Mouse (Mus musculus): ENCODE measurements around the gene Sorbs2. TPM values are rescaled to one million over a fixed set of nuclear protein-coding genes. Genes with fewer than 3 reads are reported as not detected.
"Not testable (repeated sequence)": the region's sequence is repeated elsewhere in the genome, so short reads cannot be mapped to it uniquely, and the experiment has no call there.

The Sorbs2 gene
- polyA plus RNA-seq, 1 experiment from 2014 or later = 65.1 TPM

DNA sequence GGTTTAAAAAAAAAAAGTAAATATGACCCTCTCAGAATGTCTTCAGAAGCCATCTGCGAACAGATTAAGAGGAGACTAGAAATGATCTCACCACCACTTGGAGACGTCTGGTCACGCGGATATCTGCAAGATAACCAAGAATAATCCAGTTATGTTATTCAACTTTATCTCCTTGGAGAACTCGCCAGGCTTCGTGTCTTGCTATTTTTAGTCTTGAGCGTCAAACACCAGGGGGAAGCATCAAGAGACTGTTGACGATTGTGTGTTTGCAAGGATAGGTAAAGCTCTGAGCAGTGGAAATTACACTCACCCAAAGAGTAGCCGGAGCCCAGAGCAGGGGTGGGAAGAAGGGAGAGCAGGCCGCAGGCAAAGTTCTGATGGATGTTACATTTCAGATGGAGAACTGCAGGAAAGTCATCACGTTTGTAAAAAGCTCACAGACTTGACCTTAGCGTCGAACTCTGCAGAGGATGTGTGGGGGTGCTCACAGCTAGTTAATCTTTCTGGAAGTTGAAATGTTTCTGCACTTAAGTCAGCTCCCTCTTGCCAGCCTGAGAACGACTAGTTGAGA lies 337.4 kb downstream of the Sorbs2 start:
- ATAC-seq (replicated peaks) = no peak; the same call in 1 of the 2 replicates
- no peaks in the 10 kb centered on the region for H3K9me3 ChIP-seq
- H3K36me3 ChIP-seq (replicated peaks) = no peaks in the 10 kb centered on the region
- no peak overlapping the region for H3K9ac ChIP-seq
- no peak overlapping the region for H3K4me3 ChIP-seq
- 56% methylated on average over 14 of the region's 14 CpGs for WGBS
- no peaks in the 10 kb centered on the region for H3K27me3 ChIP-seq (replicated peaks)
- H3K4me2 ChIP-seq = no peak overlapping the region
- H3K27ac ChIP-seq = no peak overlapping the region
- peaks cover 6% of the 10 kb centered on the region; the same call in 1 of the 2 replicates for H3K4me1 ChIP-seq

DNA sequence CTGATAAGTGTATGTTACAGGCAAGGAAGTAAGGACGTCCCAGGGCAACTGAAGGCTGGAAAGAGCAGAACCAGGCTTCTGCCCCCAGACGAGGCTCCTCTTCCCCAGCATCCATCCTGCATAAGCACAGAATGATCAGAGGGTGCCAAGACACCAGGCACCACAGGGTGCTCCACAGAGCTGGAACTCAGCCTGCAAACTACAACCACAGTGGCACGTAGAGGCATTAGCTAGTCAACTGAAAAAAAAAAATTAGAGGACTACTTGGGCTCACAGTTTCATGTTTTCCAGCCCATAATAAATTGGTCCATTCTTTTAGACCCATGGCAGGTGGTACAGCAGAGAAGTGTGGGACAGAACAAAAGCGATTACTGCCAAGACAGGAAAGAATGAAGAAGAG lies 338.3 kb downstream of the Sorbs2 start:
- 0 out of 2 replicates have a peak, but pooled peaks have one; percentile 22 for ATAC-seq (replicated peaks)
- no peak overlapping the region for H3K27ac ChIP-seq
- no peak overlapping the region for H3K4me2 ChIP-seq
- H3K4me3 ChIP-seq = no peak overlapping the region
- 64% methylated on average over 4 of the region's 4 CpGs for WGBS
- no peaks in the 10 kb centered on the region for H3K27me3 ChIP-seq (replicated peaks)
- H3K9ac ChIP-seq = no peak overlapping the region
- H3K36me3 ChIP-seq (replicated peaks) = no peaks in the 10 kb centered on the region
- H3K4me1 ChIP-seq = peaks cover 6% of the 10 kb centered on the region; the same call in 1 of the 2 replicates
- no peaks in the 10 kb centered on the region for H3K9me3 ChIP-seq

DNA sequence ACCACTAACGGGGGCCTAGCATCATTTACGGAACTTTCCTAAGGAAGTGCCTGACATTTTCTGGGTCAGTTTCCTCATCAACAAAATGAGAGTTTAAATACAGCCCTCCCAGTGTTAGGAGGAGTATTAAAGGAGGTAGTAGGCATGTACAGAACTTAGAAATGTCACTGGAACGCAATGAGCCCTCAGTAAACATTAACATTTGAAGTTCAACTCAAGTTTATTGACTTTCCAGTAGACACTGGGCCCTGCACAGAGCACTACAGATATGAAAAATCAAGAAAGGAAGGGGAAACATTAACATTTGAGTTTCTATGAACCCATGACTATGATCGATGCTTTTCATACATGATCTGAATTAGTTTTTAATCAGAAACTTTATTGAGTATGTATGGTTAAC lies 347.5 kb downstream of the Sorbs2 start:
- no peak for ATAC-seq (replicated peaks)
- WGBS = 92% methylated on average over 4 of the region's 4 CpGs
- Histone ChIP-seq H3K27ac (no peak overlapping the region), H3K9me3 (no peaks in the 10 kb centered on the region), H3K4me1 (peaks cover 3% of the 10 kb centered on the region; the same call in 1 of the 2 replicates), H3K36me3 (replicated peaks) (no peaks in the 10 kb centered on the region), H3K4me2 (no peak overlapping the region), H3K9ac (no peak overlapping the region), H3K4me3 (no peak overlapping the region), H3K27me3 (replicated peaks) (no peaks in the 10 kb centered on the region)

DNA sequence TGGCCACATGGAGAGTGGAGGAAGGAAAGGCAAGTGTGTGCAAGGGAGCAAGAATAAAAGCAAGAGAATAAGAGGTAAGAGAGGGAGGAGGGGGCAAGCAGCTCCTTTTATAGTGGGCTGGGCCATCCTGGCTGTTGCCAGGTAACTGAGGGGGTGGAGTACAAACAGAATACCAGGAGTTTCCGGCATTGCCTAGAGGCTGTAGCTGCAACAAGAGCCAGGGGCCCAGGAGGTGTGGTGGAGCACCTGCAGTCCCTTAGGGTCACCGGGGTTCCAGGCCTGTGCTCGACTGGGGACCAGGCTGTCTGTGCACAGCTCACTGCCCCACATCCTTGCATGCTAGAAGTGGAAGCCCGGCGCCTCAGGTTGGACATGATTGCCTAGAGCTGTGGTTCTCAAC lies 350.1 kb downstream of the Sorbs2 start:
- Histone ChIP-seq H3K27ac (no peak overlapping the region), H3K27me3 (replicated peaks) (no peaks in the 10 kb centered on the region), H3K36me3 (replicated peaks) (no peaks in the 10 kb centered on the region), H3K9ac (no peak overlapping the region), H3K4me2 (no peak overlapping the region), H3K4me1 (peaks cover 3% of the 10 kb centered on the region; the same call in 1 of the 2 replicates), H3K4me3 (no peak overlapping the region), H3K9me3 (no peaks in the 10 kb centered on the region)
- 49% methylated on average over 5 of the region's 5 CpGs for WGBS
- ATAC-seq (replicated peaks) = no peak

DNA sequence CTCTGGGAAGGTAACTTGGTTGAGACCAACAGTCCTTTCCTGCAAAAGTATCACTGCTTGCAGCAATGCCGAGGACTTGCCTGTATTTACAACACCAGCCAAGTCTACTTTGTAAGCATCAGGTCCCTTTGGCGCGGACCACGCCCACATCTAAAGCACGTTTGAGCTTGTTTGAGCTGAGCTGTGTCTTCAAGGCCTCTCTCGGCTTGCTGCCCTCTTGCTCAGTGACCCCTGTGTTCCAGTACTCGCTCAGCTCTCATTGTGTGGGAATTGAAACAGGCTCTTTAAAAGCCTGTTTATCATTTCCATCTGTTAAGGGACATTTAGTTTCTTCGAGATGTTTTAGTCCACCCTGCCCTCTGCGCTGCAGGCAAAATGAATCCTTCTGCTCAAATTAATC lies 350.8 kb downstream of the Sorbs2 start:
- no peak overlapping the region for H3K27ac ChIP-seq
- no peaks in the 10 kb centered on the region for H3K36me3 ChIP-seq (replicated peaks)
- H3K9ac ChIP-seq = no peak overlapping the region
- H3K9me3 ChIP-seq = no peaks in the 10 kb centered on the region
- no peak overlapping the region for H3K4me2 ChIP-seq
- ATAC-seq (replicated peaks) = no peak
- H3K4me1 ChIP-seq = peaks cover 3% of the 10 kb centered on the region; the same call in 1 of the 2 replicates
- 41% methylated on average over 9 of the region's 9 CpGs for WGBS
- H3K4me3 ChIP-seq = no peak overlapping the region
- no peaks in the 10 kb centered on the region for H3K27me3 ChIP-seq (replicated peaks)

DNA sequence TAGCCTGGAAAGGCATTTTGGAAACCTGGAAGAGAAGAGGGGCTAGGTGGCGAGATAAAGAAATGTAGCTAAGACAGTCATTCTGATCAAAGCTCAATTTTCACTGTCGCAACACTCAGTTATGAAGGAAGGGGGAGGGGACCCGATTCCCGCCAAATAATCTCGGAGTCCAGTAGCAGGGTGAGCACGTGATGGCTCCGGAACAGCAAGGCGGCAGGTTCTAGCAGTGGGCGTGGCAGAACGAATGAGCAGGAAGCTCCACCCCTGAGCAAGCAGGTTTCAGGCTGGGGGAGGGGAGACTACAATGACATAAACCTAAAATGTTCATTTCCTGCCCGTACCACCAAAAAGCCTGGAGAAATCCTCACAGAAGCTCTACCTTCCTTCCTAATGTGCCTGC lies 364.0 kb downstream of the Sorbs2 start:
- not testable (repeated sequence) for H3K9ac ChIP-seq; H3K4me2 ChIP-seq; H3K27me3 ChIP-seq (replicated peaks); H3K4me3 ChIP-seq; H3K36me3 ChIP-seq (replicated peaks); H3K27ac ChIP-seq; ATAC-seq (replicated peaks); H3K9me3 ChIP-seq
- 88% methylated on average over 11 of the region's 11 CpGs for WGBS
- peaks cover 11% of the 10 kb centered on the region for H3K4me1 ChIP-seq

DNA sequence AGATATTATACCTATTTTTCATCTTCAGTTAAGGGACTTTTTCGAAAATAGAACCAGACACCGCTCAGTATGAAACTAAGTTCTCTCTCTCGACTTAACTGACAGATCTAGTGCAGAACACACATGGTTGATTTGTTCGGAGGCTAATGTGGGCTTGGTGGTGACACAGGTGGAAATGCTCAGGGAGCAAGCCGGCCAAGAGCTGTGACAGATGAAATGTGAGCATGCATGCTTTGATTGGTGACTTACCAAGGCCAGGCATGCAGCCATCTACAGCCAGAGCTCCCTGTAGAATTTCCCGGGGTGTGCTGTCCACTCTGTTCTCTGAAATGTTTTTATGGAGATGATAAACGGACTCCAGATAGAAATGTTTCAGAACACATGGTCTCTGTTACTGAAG lies 364.5 kb downstream of the Sorbs2 start:
- Histone ChIP-seq H3K27ac (no peak overlapping the region), H3K4me3 (no peak overlapping the region), H3K36me3 (replicated peaks) (no peaks in the 10 kb centered on the region), H3K4me1 (peaks cover 11% of the 10 kb centered on the region), H3K9me3 (no peaks in the 10 kb centered on the region), H3K9ac (no peak overlapping the region), H3K27me3 (replicated peaks) (no peaks in the 10 kb centered on the region), H3K4me2 (no peak overlapping the region)
- no peak for ATAC-seq (replicated peaks)
- WGBS = 88% methylated on average over 7 of the region's 7 CpGs

DNA sequence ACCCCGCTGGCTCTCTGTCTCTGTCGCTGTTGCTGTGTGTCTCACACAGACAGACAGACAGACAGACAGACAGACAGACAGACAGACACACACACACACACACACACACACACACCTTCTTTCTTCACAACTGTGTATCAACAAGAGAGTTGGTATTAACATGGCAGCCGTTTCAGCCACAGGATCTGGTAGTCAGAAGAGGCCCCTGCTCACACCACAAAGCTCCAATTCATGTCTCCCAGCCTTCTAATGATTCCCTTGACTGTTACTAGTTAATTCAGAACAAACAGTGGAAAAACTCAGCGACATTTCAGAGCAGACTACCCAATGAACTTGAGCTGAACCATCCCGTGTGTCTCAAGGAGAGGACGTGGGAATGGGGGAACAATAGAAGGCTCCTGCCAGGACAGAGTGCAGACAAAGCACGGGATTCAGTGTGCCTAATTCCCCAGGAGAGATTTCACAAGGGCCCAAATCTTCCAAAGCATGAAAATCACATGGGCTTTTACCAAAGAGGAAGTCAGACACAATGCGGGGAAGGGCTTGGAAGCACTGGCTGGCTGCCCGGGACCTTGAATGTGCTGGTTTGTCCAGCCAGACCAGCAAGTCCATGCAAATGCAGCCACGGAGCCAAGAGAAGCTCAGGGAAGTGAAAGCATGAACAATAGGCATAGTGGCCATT lies 367.5 kb downstream of the Sorbs2 start:
- peak; percentile 88 for ATAC-seq (replicated peaks)
- H3K9ac ChIP-seq = no peak overlapping the region
- H3K36me3 ChIP-seq (replicated peaks) = no peaks in the 10 kb centered on the region
- H3K4me2 ChIP-seq = peak overlapping the region; percentile 19; the same call in 1 of the 2 replicates
- H3K27ac ChIP-seq = peak overlapping the region; percentile 74
- no peaks in the 10 kb centered on the region for H3K9me3 ChIP-seq
- no peaks in the 10 kb centered on the region for H3K27me3 ChIP-seq (replicated peaks)
- H3K4me3 ChIP-seq = no peak overlapping the region
- WGBS = 11% methylated on average over 10 of the region's 10 CpGs
- peaks cover 11% of the 10 kb centered on the region for H3K4me1 ChIP-seq

DNA sequence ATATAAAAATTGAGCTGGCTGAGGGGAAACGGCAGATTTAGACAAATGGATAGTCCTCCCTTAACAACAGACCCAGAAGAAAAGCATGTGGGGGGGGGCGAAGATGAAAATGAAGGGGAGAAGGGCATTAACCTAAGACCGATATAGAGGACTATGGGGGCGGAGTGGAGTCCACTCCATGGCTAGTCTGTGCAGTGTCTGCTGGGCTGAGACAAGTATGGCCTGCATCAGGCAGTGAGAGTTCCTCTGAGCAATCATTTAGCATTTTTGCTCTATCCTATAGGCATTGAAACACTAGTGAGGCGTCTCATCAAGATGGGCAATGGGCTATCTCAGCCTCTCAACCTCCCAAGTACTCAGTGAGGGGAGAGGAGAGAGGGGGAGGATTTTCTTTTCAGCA lies 368.8 kb downstream of the Sorbs2 start:
- no peak overlapping the region for H3K9ac ChIP-seq
- 46% methylated on average over 5 of the region's 5 CpGs for WGBS
- peak; percentile 24; the same call in 1 of the 2 replicates for ATAC-seq (replicated peaks)
- H3K9me3 ChIP-seq = no peaks in the 10 kb centered on the region
- no peaks in the 10 kb centered on the region for H3K27me3 ChIP-seq (replicated peaks)
- no peak overlapping the region for H3K4me2 ChIP-seq
- H3K27ac ChIP-seq = no peak overlapping the region
- peaks cover 11% of the 10 kb centered on the region for H3K4me1 ChIP-seq
- H3K4me3 ChIP-seq = no peak overlapping the region
- no peaks in the 10 kb centered on the region for H3K36me3 ChIP-seq (replicated peaks)

Other genes starting within 250 kb of the Sorbs2 start
- not detected in 2 replicates for gene F11, start 245.8 kb upstream of the Sorbs2 start, polyA plus RNA-seq (2015; fragmentation: Nextera tagmentation; extraction: Ambion mirVana)
- 0.03 TPM in 1 of 2 replicates, not detected in the other for gene Klkb1, start 212.9 kb upstream of the Sorbs2 start, polyA plus RNA-seq (2015; fragmentation: Nextera tagmentation; extraction: Ambion mirVana)
- not detected in 2 replicates for gene Gm45753, start 199.3 kb upstream of the Sorbs2 start, polyA plus RNA-seq (2015; fragmentation: Nextera tagmentation; extraction: Ambion mirVana)
- gene Cyp4v3, start 174.6 kb upstream of the Sorbs2 start, polyA plus RNA-seq (2015; fragmentation: Nextera tagmentation; extraction: Ambion mirVana) = 1.3 and 1.8 TPM in 2 replicates
- 9.9 and 11.4 TPM in 2 replicates for gene Fam149a, start 125.5 kb upstream of the Sorbs2 start, polyA plus RNA-seq (2015; fragmentation: Nextera tagmentation; extraction: Ambion mirVana)
- gene Tlr3, start 96.7 kb upstream of the Sorbs2 start, polyA plus RNA-seq (2015; fragmentation: Nextera tagmentation; extraction: Ambion mirVana) = 1.1 and 1.3 TPM in 2 replicates